Mouse (Mus musculus): ENCODE results near the gene Npb.

- no peak for TF ChIP-seq GATA1 (IDR thresholded peaks at IDR 0.05; ENCODE audit: low read depth, low read length)
- TF ChIP-seq CTCF (IDR thresholded peaks at IDR 0.05 in 2 of 3, conservative IDR thresholded peaks at IDR 0.05 in 1 of 3; ENCODE audit: control insufficient read depth in 1 of 3, insufficient read depth in 1 of 3, low read depth in 2 of 3, low read length in 3 of 3, poor library complexity in 1 of 3, severe bottlenecking in 1 of 3): no peak
- TF ChIP-seq HCFC1 (IDR thresholded peaks at IDR 0.05; ENCODE audit: low read depth, low read length): no peak
- TF ChIP-seq MAFK (IDR thresholded peaks at IDR 0.05; ENCODE audit: borderline replicate concordance, low read depth, low read length): no peak
These were observed 2.3 kb downstream of the Npb start for GRCm38 (mm10) chr11:120610477-120611046.

All from MEL (cell line).